Mouse (Mus musculus): ENCODE data around the gene Sgpp2.

DNA sequence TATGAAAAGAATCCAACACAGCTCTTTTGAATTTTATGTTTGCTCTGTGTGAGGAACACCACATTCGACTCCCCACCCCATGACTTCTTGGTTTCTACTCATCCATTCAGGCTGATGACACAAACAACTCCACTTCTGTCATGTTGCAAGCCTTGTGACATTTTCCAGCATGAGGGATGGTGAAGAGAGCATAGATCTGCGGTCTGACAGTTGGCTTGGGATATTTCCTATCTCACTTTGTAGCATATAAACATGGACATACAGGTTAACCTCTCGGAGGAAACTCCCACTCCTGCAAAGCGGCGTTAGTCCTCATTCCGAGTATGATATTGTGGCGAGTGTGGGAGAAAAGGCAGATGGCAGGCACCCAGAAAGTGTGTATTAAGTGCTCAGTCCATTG is 27.6 kb downstream of the Sgpp2 start:
- TF ChIP-seq POLR2A (IDR thresholded peaks at IDR 0.05; ENCODE audit: control insufficient read depth, extremely low read depth, insufficient read depth, low read length, poor library complexity) (no peak), CTCF (IDR thresholded peaks at IDR 0.05; ENCODE audit: borderline replicate concordance, control insufficient read depth, extremely low read depth, insufficient read depth, low read length, poor library complexity) (no peak)
